ENCODE assay signal across 25 mouse cellular contexts in genomic region chr3:131155066-131155465, GRCm38 (mm10). TPM values are rescaled to one million over a fixed set of nuclear protein-coding genes. Genes with fewer than 3 reads are reported as not detected.
DNase-seq lines count a peak whose midpoint lies in the region; ATAC-seq and TF ChIP-seq lines count a peak whose summit lies in the region.
"Had no signal": no experiment of that assay in that cellular context is flagged by ENCODE, and none has a peak within 500 bp of the region (broad histone marks: within the 10 kb centered on the region; RNA-seq: fewer than 3 reads in every experiment).

No protein-coding gene starts in this region.

- H3K36me3 ChIP-seq in kidney, embryonic 16.5 days (ENCODE audit: insufficient read depth, low read length): no peaks in the 10 kb centered on the region
- H3K36me3 ChIP-seq in thymus, adult 2 months (ENCODE audit: control insufficient read depth, insufficient read depth, low read length): no peaks in the 10 kb centered on the region
- no peaks in the 10 kb centered on the region for H3K36me3 ChIP-seq in intestine, embryonic 16.5 days (ENCODE audit: control insufficient read depth, insufficient read depth, low read length)
- H3K36me3 ChIP-seq: embryonic facial prominence, embryonic 12.5 days; embryonic facial prominence, embryonic 15.5 days; G1E; heart, embryonic 12.5 days; heart, embryonic 15.5 days; hindbrain, embryonic 15.5 days had no signal

- 0 out of 2 replicates have a peak overlapping the region, but pooled peaks have one; percentile 7 for H3K27ac ChIP-seq in kidney, embryonic 16.5 days (ENCODE audit: low read length)
- H3K27ac ChIP-seq in thymus, adult 2 months (ENCODE audit: control insufficient read depth, insufficient read depth, low read length): peak overlapping the region; percentile 65
- H3K27ac ChIP-seq in intestine, embryonic 16.5 days (ENCODE audit: low read length): no peak overlapping the region
- H3K27ac ChIP-seq: embryonic facial prominence, embryonic 12.5 days; embryonic facial prominence, embryonic 15.5 days; gastrocnemius, adult 2 months; heart, embryonic 15.5 days; hindbrain, embryonic 15.5 days had no signal

- no peak for TF ChIP-seq CTCF in thymus, adult 2 months (IDR thresholded peaks at IDR 0.05; ENCODE audit: borderline replicate concordance, control insufficient read depth, extremely low read depth, insufficient read depth, low read length, poor library complexity)

- no peak for ATAC-seq in kidney, embryonic 16.5 days (ENCODE audit: low FRiP score, low TSS enrichment)
- ATAC-seq in intestine, embryonic 16.5 days: no peak
- ATAC-seq: Patski had no signal

- WGBS in kidney, embryonic 16.5 days: 79% methylated on average over 7 of the region's 7 CpGs
- 91% methylated on average over 7 of the region's 7 CpGs for WGBS in thymus, adult 2 months
- 85% methylated on average over 7 of the region's 7 CpGs for WGBS in intestine, embryonic 16.5 days

- H3K27me3 ChIP-seq in kidney, embryonic 16.5 days (ENCODE audit: insufficient read depth, low read length): no peaks in the 10 kb centered on the region
- no peaks in the 10 kb centered on the region for H3K27me3 ChIP-seq in thymus, adult 2 months (ENCODE audit: control insufficient read depth, insufficient read depth, low read length)
- H3K27me3 ChIP-seq in intestine, embryonic 16.5 days (replicated peaks; ENCODE audit: control insufficient read depth, insufficient read depth, low read length): no peaks in the 10 kb centered on the region
- H3K27me3 ChIP-seq: embryonic facial prominence, embryonic 12.5 days; embryonic facial prominence, embryonic 15.5 days; heart, embryonic 12.5 days; heart, embryonic 15.5 days; hindbrain, embryonic 15.5 days; Patski had no signal

- no peaks in the 10 kb centered on the region for H3K9me3 ChIP-seq in kidney, embryonic 16.5 days (ENCODE audit: low read length)
- H3K9me3 ChIP-seq in intestine, embryonic 16.5 days (ENCODE audit: control insufficient read depth, low read length): no peaks in the 10 kb centered on the region
- H3K9me3 ChIP-seq: embryonic facial prominence, embryonic 12.5 days; embryonic facial prominence, embryonic 15.5 days; heart, embryonic 12.5 days; heart, embryonic 15.5 days; hindbrain, embryonic 15.5 days had no signal

- no peak overlapping the region for H3K9ac ChIP-seq in kidney, embryonic 16.5 days (replicated peaks; ENCODE audit: low read length)
- H3K9ac ChIP-seq in intestine, embryonic 16.5 days (ENCODE audit: low read depth, low read length): no peak overlapping the region
- H3K9ac ChIP-seq: embryonic facial prominence, embryonic 15.5 days; forebrain, postnatal 0 days; heart, embryonic 12.5 days; heart, embryonic 15.5 days; hindbrain, embryonic 15.5 days had no signal

- H3K4me1 ChIP-seq in kidney, embryonic 16.5 days (ENCODE audit: insufficient read depth, low read length): peaks cover 19% of the 10 kb centered on the region
- H3K4me1 ChIP-seq in thymus, adult 2 months (replicated peaks; ENCODE audit: control insufficient read depth, insufficient read depth, low read length): peaks cover 59% of the 10 kb centered on the region
- H3K4me1 ChIP-seq in intestine, embryonic 16.5 days (ENCODE audit: control insufficient read depth, insufficient read depth, low read length): no peaks in the 10 kb centered on the region
- H3K4me1 ChIP-seq: hindbrain, embryonic 15.5 days had no signal

- no peak overlapping the region for H3K4me2 ChIP-seq in kidney, embryonic 16.5 days (replicated peaks; ENCODE audit: low read depth, low read length)
- H3K4me2 ChIP-seq in intestine, embryonic 16.5 days (ENCODE audit: low read depth, low read length): no peak overlapping the region
- H3K4me2 ChIP-seq: embryonic facial prominence, embryonic 12.5 days; embryonic facial prominence, embryonic 15.5 days; heart, embryonic 12.5 days; heart, embryonic 15.5 days; hindbrain, embryonic 15.5 days had no signal

- no peak overlapping the region for H3K4me3 ChIP-seq in kidney, embryonic 16.5 days (ENCODE audit: low read length)
- no peak overlapping the region for H3K4me3 ChIP-seq in thymus, adult 2 months (ENCODE audit: control insufficient read depth, insufficient read depth, low read length)
- H3K4me3 ChIP-seq in intestine, embryonic 16.5 days (ENCODE audit: low read length): no peak overlapping the region
- H3K4me3 ChIP-seq: embryonic facial prominence, embryonic 12.5 days; embryonic facial prominence, embryonic 15.5 days; gastrocnemius, adult 2 months; heart, embryonic 12.5 days; heart, embryonic 15.5 days; hindbrain, embryonic 15.5 days had no signal

- no peak for TF ChIP-seq POLR2A in thymus, adult 2 months (IDR thresholded peaks at IDR 0.05; ENCODE audit: control insufficient read depth, extremely low read depth, insufficient read depth, low read length, poor library complexity)

- no peak for DNase-seq in kidney, postnatal 10 days
- DNase-seq in thymus, adult 2 months: no peak
- DNase-seq in thymus, postnatal 14 days: no peak
- peak; percentile 53 for DNase-seq in induced T-regulatory cell, adult 2 months (ENCODE audit: low read depth)
- DNase-seq in cerebellum, adult 11 months: no peak
- DNase-seq: adrenal gland, postnatal 10 days; adrenal gland, postnatal 36 days; cerebellum, adult 2 months; cerebellum, adult 9-11 months; cerebellum, postnatal 25 days; forebrain, postnatal 0 days; gastrocnemius, adult 2 months; gastrocnemius, postnatal 14 days; heart, adult 18-20 months; heart, postnatal 10 days; heart, postnatal 36 days had no signal

RNA-seq across cellular contexts. Expression of gene Lef1, which starts 44.8 kb away (rescaled TPM):
- polyA plus RNA-seq in kidney, embryonic 16.5 days (2015; fragmentation: Nextera tagmentation; extraction: Ambion mirVana): 20.0 and 28.6 TPM in 2 replicates
- polyA plus RNA-seq in thymus, adult 2 months (2012; rRNA removed): 279 and 361 TPM in 2 replicates
- polyA plus RNA-seq in intestine, embryonic 16.5 days (2015; fragmentation: Nextera tagmentation; extraction: Ambion mirVana): 0.28 and 0.31 TPM in 2 replicates
- polyA plus RNA-seq: G1E had no signal

Comparison
In these comparisons a context has a peak if more than half of its experiments do, and no peak if none do; other contexts are left out.
1. RNA of gene Lef1, which starts 44.8 kb away (polyA plus RNA-seq): 279 to 361 TPM in thymus, adult 2 months and 20.0 to 28.6 TPM in kidney, embryonic 16.5 days; 0.28 to 0.31 TPM in intestine, embryonic 16.5 days; every median in the first group is over 10 times any median in the second.